25 mouse cellular contexts compared by ENCODE assay signal in the genomic region with DNA sequence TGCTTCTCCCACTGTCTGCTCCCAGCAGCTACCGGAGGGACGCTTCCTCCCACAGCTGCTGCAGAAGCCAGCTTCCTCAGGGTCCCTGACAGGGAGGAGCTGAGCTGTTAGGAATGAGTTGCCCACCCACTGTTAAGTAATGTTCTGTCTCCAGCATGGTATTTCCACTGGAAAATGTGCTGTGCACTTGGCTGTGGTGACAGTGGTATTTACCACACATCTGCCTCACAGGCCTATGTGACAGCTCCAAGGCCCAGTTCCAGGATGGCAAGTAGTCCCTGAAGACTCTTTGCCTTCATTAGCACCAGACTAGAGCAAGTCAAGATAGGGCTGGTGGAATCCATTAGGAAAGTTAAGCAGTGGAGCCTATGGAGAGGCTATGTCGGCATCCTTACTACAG.
DNase-seq lines count a peak whose midpoint lies in the region; ATAC-seq lines count a peak whose summit lies in the region.
"Had no signal": no experiment of that assay in that cellular context is flagged by ENCODE, and none has a peak within 500 bp of the region (broad histone marks: within the 10 kb centered on the region; RNA-seq: fewer than 3 reads in every experiment).

No protein-coding gene starts in this region.

- ATAC-seq in hindbrain, embryonic 14.5 days (ENCODE audit: low FRiP score) = peak; percentile 56
- ATAC-seq in hindbrain, embryonic 12.5 days (ENCODE audit: low FRiP score) = no peak
- peak; percentile 40 for ATAC-seq in neural tube, embryonic 15.5 days (ENCODE audit: low FRiP score)
- ATAC-seq in kidney, embryonic 14.5 days (ENCODE audit: low FRiP score, low TSS enrichment) = no peak
- ATAC-seq: forebrain, embryonic 15.5 days; intestine, embryonic 16.5 days; midbrain, embryonic 15.5 days had no signal

- DNase-seq in adrenal gland, postnatal 10 days = peak; percentile 1
- DNase-seq in adrenal gland, postnatal 25 days = no peak
- no peak for DNase-seq in hindbrain, embryonic 14.5 days (ENCODE audit: low spot score)
- peak; percentile 63 for DNase-seq in brain, adult 2 months (ENCODE audit: low read depth, low spot score)
- DNase-seq: adrenal gland, postnatal 14 days; cerebellum, postnatal 10 days; heart, postnatal 14 days; kidney, adult 9 months; kidney, postnatal 14 days; layer of hippocampus, adult 9-11 months; retina, postnatal 1 day; right cerebral cortex, postnatal 14 days had no signal

- WGBS in hindbrain, embryonic 14.5 days = 64% methylated on average over 3 of the region's 3 CpGs
- WGBS in hindbrain, embryonic 12.5 days = 84% methylated on average over 3 of the region's 3 CpGs
- 60% methylated on average over 3 of the region's 3 CpGs for WGBS in neural tube, embryonic 15.5 days
- WGBS in kidney, embryonic 14.5 days = 84% methylated on average over 3 of the region's 3 CpGs

- H3K4me2 ChIP-seq in hindbrain, embryonic 14.5 days (replicated peaks) = no peak overlapping the region
- H3K4me2 ChIP-seq in hindbrain, embryonic 12.5 days (replicated peaks) = no peak overlapping the region
- H3K4me2 ChIP-seq in neural tube, embryonic 15.5 days = no peak overlapping the region
- H3K4me2 ChIP-seq in kidney, embryonic 14.5 days (replicated peaks; ENCODE audit: low read depth, low read length) = no peak overlapping the region
- H3K4me2 ChIP-seq: forebrain, embryonic 15.5 days; heart, embryonic 13.5 days; hindbrain, embryonic 15.5 days; limb, embryonic 12.5 days; liver, embryonic 11.5 days; lung, embryonic 15.5 days; midbrain, embryonic 15.5 days had no signal

- no peak overlapping the region for H3K4me3 ChIP-seq in hindbrain, embryonic 14.5 days (replicated peaks; ENCODE audit: low read length)
- H3K4me3 ChIP-seq in hindbrain, embryonic 12.5 days = no peak overlapping the region
- no peak overlapping the region for H3K4me3 ChIP-seq in neural tube, embryonic 15.5 days (replicated peaks)
- H3K4me3 ChIP-seq in kidney, embryonic 14.5 days (ENCODE audit: low read length) = no peak overlapping the region
- H3K4me3 ChIP-seq: forebrain, embryonic 15.5 days; heart, embryonic 13.5 days; hindbrain, embryonic 15.5 days; limb, embryonic 12.5 days; lung, embryonic 15.5 days; midbrain, embryonic 10.5 days; midbrain, embryonic 15.5 days had no signal

- H3K9ac ChIP-seq in hindbrain, embryonic 14.5 days = no peak overlapping the region
- H3K9ac ChIP-seq in hindbrain, embryonic 12.5 days = no peak overlapping the region
- H3K9ac ChIP-seq in neural tube, embryonic 15.5 days (replicated peaks) = no peak overlapping the region
- no peak overlapping the region for H3K9ac ChIP-seq in kidney, embryonic 14.5 days (ENCODE audit: low read depth, low read length)
- H3K9ac ChIP-seq: forebrain, embryonic 15.5 days; heart, embryonic 13.5 days; hindbrain, embryonic 15.5 days; limb, embryonic 12.5 days; lung, embryonic 15.5 days; midbrain, embryonic 15.5 days had no signal

- no peak overlapping the region for H3K27ac ChIP-seq in hindbrain, embryonic 14.5 days
- H3K27ac ChIP-seq in hindbrain, embryonic 12.5 days = no peak overlapping the region
- no peak overlapping the region for H3K27ac ChIP-seq in neural tube, embryonic 15.5 days (replicated peaks)
- no peak overlapping the region for H3K27ac ChIP-seq in kidney, embryonic 14.5 days (ENCODE audit: low read depth, low read length)
- H3K27ac ChIP-seq: forebrain, embryonic 15.5 days; heart, embryonic 13.5 days; hindbrain, embryonic 15.5 days; limb, embryonic 12.5 days; lung, embryonic 15.5 days; midbrain, embryonic 10.5 days; midbrain, embryonic 15.5 days had no signal

- no peaks in the 10 kb centered on the region for H3K36me3 ChIP-seq in hindbrain, embryonic 14.5 days (replicated peaks; ENCODE audit: control insufficient read depth, insufficient read depth)
- no peaks in the 10 kb centered on the region for H3K36me3 ChIP-seq in hindbrain, embryonic 12.5 days
- H3K36me3 ChIP-seq in neural tube, embryonic 15.5 days = no peaks in the 10 kb centered on the region
- H3K36me3 ChIP-seq in kidney, embryonic 14.5 days (ENCODE audit: control insufficient read depth, insufficient read depth, low read length) = no peaks in the 10 kb centered on the region
- H3K36me3 ChIP-seq: forebrain, embryonic 15.5 days; G1E; heart, embryonic 13.5 days; hindbrain, embryonic 15.5 days; limb, embryonic 12.5 days; lung, embryonic 15.5 days; midbrain, embryonic 10.5 days; midbrain, embryonic 15.5 days had no signal

- peaks cover 9% of the 10 kb centered on the region; the same call in 1 of the 2 replicates for H3K9me3 ChIP-seq in hindbrain, embryonic 14.5 days (ENCODE audit: control insufficient read depth, low read length)
- H3K9me3 ChIP-seq in hindbrain, embryonic 12.5 days (replicated peaks) = 0 out of 2 replicates have a peak, but pooled peaks cover 8% of the 10 kb centered on the region
- H3K9me3 ChIP-seq in neural tube, embryonic 15.5 days (replicated peaks) = peaks cover 9% of the 10 kb centered on the region; the same call in 1 of the 2 replicates
- H3K9me3 ChIP-seq in kidney, embryonic 14.5 days (ENCODE audit: control insufficient read depth, low read length) = peaks cover 5% of the 10 kb centered on the region; the same call in 1 of the 2 replicates
- H3K9me3 ChIP-seq: forebrain, embryonic 15.5 days; lung, embryonic 15.5 days; midbrain, embryonic 15.5 days had no signal

- no peaks in the 10 kb centered on the region for H3K27me3 ChIP-seq in hindbrain, embryonic 14.5 days (ENCODE audit: control insufficient read depth, insufficient read depth, low read length)
- H3K27me3 ChIP-seq in hindbrain, embryonic 12.5 days = no peaks in the 10 kb centered on the region
- H3K27me3 ChIP-seq in neural tube, embryonic 15.5 days (replicated peaks) = no peaks in the 10 kb centered on the region
- no peaks in the 10 kb centered on the region for H3K27me3 ChIP-seq in kidney, embryonic 14.5 days (ENCODE audit: control insufficient read depth, insufficient read depth, low read length)
- H3K27me3 ChIP-seq: forebrain, embryonic 15.5 days; heart, embryonic 13.5 days; hindbrain, embryonic 15.5 days; limb, embryonic 12.5 days; lung, embryonic 15.5 days had no signal

- no peaks in the 10 kb centered on the region for H3K4me1 ChIP-seq in hindbrain, embryonic 14.5 days (replicated peaks; ENCODE audit: control insufficient read depth, insufficient read depth, low read length)
- H3K4me1 ChIP-seq in hindbrain, embryonic 12.5 days = no peaks in the 10 kb centered on the region
- no peaks in the 10 kb centered on the region for H3K4me1 ChIP-seq in neural tube, embryonic 15.5 days
- H3K4me1 ChIP-seq in kidney, embryonic 14.5 days (ENCODE audit: control insufficient read depth, insufficient read depth, low read length) = no peaks in the 10 kb centered on the region
- H3K4me1 ChIP-seq: hindbrain, embryonic 15.5 days; limb, embryonic 12.5 days; midbrain, embryonic 10.5 days; midbrain, embryonic 15.5 days had no signal

Comparison
In these comparisons a context has a peak if more than half of its experiments do, and no peak if none do; other contexts are left out.
1. DNase-seq: peak in adrenal gland, postnatal 10 days (single experiment) and brain, adult 2 months (single experiment); none in adrenal gland, postnatal 25 days (single experiment) and hindbrain, embryonic 14.5 days (single experiment).
2. ATAC-seq: peak in hindbrain, embryonic 14.5 days (single experiment) and neural tube, embryonic 15.5 days (single experiment); none in hindbrain, embryonic 12.5 days (single experiment) and kidney, embryonic 14.5 days (single experiment).